Mouse (Mus musculus): ENCODE data around the gene Fam83g.
"Not testable (repeated sequence)": the region's sequence is repeated elsewhere in the genome, so short reads cannot be mapped to it uniquely, and the experiment has no call there.

Fam83g gene

GRCm38 (mm10) chr11:61683907-61684731 lies at the start of gene Fam83g:
Gene Fam83g, plus strand, starts transcription at chr11:61684091.
- peak in 1 of 2 experiments; percentile 9 for DNase-seq

GRCm38 (mm10) chr11:61636309-61636708 lies 47.6 kb upstream of the Fam83g start:
- DNase-seq = not testable (repeated sequence)

GRCm38 (mm10) chr11:61637413-61637812 lies 46.5 kb upstream of the Fam83g start:
- DNase-seq = no peak

GRCm38 (mm10) chr11:61637856-61638255 lies 46.0 kb upstream of the Fam83g start:
- no peak for DNase-seq

GRCm38 (mm10) chr11:61638764-61639536 lies 44.9 kb upstream of the Fam83g start:
- no peak for DNase-seq

- no peak for DNase-seq
Observed at GRCm38 (mm10) chr11:61639601-61640177, 44.2 kb upstream of the Fam83g start.

- DNase-seq = not testable (repeated sequence)
Observed at GRCm38 (mm10) chr11:61640585-61640984, 43.3 kb upstream of the Fam83g start.

- no peak for DNase-seq
Observed at GRCm38 (mm10) chr11:61642106-61642505, 41.8 kb upstream of the Fam83g start.

- no peak for DNase-seq
Observed at GRCm38 (mm10) chr11:61643184-61643961, 40.5 kb upstream of the Fam83g start.

GRCm38 (mm10) chr11:61644576-61645326 lies 39.1 kb upstream of the Fam83g start:
- no peak for DNase-seq

- DNase-seq = no peak
Observed at GRCm38 (mm10) chr11:61645357-61645857, 38.5 kb upstream of the Fam83g start.

GRCm38 (mm10) chr11:61646499-61647039 lies 37.3 kb upstream of the Fam83g start:
- no peak for DNase-seq

- no peak for DNase-seq
Observed at GRCm38 (mm10) chr11:61647110-61647910, 36.6 kb upstream of the Fam83g start.

- DNase-seq = peak; percentile 50 to 67
Observed at GRCm38 (mm10) chr11:61647956-61648748, 35.7 kb upstream of the Fam83g start.

- DNase-seq = no peak
Observed at GRCm38 (mm10) chr11:61648749-61649115, 35.2 kb upstream of the Fam83g start.

GRCm38 (mm10) chr11:61649163-61649580 lies 34.7 kb upstream of the Fam83g start:
- no peak for DNase-seq

GRCm38 (mm10) chr11:61649626-61650025 lies 34.3 kb upstream of the Fam83g start:
- no peak for DNase-seq

GRCm38 (mm10) chr11:61650470-61651265 lies 33.2 kb upstream of the Fam83g start:
- no peak for DNase-seq

- no peak for DNase-seq
Observed at GRCm38 (mm10) chr11:61652216-61652615, 31.7 kb upstream of the Fam83g start.

Measured in cerebellum, postnatal 25 days (tissue).